Mouse (Mus musculus): Measurements from ENCODE around the gene Fam107a.

DNA sequence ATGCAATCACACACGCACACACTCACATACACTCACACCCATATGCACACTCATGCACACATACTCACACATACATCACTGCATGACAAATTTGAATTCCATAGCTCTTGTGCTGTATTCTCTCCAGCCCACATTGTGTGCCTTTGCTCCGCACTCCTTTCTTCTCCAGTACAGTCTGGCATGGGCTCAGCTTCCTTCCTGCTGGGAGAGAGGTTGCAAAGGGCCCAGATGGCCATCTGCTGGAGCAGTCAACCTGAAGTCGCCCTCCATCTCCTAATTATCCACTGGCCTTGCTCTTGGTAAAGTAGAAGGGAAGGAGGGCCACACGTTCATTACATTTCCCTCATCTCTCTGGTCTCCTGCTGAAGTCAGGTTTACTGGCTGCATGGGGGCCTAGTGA, 27.7 kb upstream of the Fam107a start:
- no peak for TF ChIP-seq CTCF (IDR thresholded peaks at IDR 0.05; ENCODE audit: control insufficient read depth, insufficient read depth, insufficient read length)
- TF ChIP-seq USF1 (IDR thresholded peaks at IDR 0.05; ENCODE audit: low read depth) = no peak
- TF ChIP-seq CEBPB (IDR thresholded peaks at IDR 0.05; ENCODE audit: low read depth) = no peak
- no peak for TF ChIP-seq MYOG (IDR thresholded peaks at IDR 0.05; ENCODE audit: control insufficient read depth, extremely low read depth, insufficient read length)
- no peak for TF ChIP-seq MAX (IDR thresholded peaks at IDR 0.05)
- TF ChIP-seq MYOD1 (IDR thresholded peaks at IDR 0.05; ENCODE audit: control insufficient read depth, insufficient read length, low read depth) = no peak
